Mouse (Mus musculus): ENCODE measurements around the gene Ifnk.

- TF ChIP-seq EP300 (IDR thresholded peaks at IDR 0.05; ENCODE audit: low read depth) (no peak), CTCF (IDR thresholded peaks at IDR 0.05; ENCODE audit: low read depth) (no peak)
Observed at GRCm38 (mm10) chr4:35146597-35146996, 5.3 kb upstream of the Ifnk start.
